Mouse (Mus musculus) brain, embryonic 14.5 days (tissue): ENCODE results near the gene Fkbp5.
"Not testable (repeated sequence)": the region's sequence is repeated elsewhere in the genome, so short reads cannot be mapped to it uniquely, and the experiment has no call there.

Experiments used
- CTCF ChIP-seq: fragments of 200-500 bp; IDR thresholded peaks from 2 replicates; pipeline ENCODE4 v1.5.1; 2012; ENCODE audit warnings: inconsistent platforms, mild to moderate bottlenecking, moderate library complexity, borderline replicate concordance; ENCODE audit not compliant: insufficient read depth, insufficient read length; ENCODE audit errors: extremely low read depth
- POLR2A ChIP-seq: fragments of 200-500 bp; IDR thresholded peaks from 2 replicates; pipeline ENCODE4 v1.6.1; 2012; ENCODE audit warnings: mild to moderate bottlenecking, inconsistent platforms, borderline replicate concordance; ENCODE audit not compliant: poor library complexity, insufficient read depth, insufficient read length, severe bottlenecking; ENCODE audit errors: extremely low read depth

- TF ChIP-seq CTCF, POLR2A: not testable (repeated sequence)
Measured at GRCm38 (mm10) chr17:28418481-28418880, 98.8 kb downstream of the Fkbp5 start.
